Mouse (Mus musculus) G1E (cell line): ENCODE results near the gene Ptprt. TPM values are rescaled to one million over a fixed set of nuclear protein-coding genes. Genes with fewer than 3 reads are reported as not detected.

Experiments
- ATAC-seq: 2 replicates; pipeline ENCODE4 v1.8.0; 2016; ENCODE audit warnings: mild to moderate bottlenecking; ENCODE audit not compliant: insufficient number of reproducible peaks, poor library complexity, low FRiP score, severe bottlenecking; ENCODE audit errors: extremely low read depth
- DNase-seq: peaks from one replicate; pipeline ENCODE4 v3.0.0; 2012; ENCODE audit warnings: low spot score
- H3K27me3 ChIP-seq: 2 replicates; pipeline ENCODE4 v1.6.1; 2012; ENCODE audit warnings: mild to moderate bottlenecking, low read length, inconsistent platforms; ENCODE audit not compliant: insufficient read depth
- H3K36me3 ChIP-seq: replicated peaks from 2 replicates; pipeline ENCODE3; 2012; ENCODE audit warnings: mild to moderate bottlenecking, inconsistent platforms
- H3K4me1 ChIP-seq: 2 replicates; pipeline ENCODE4 v1.6.1; 2012; ENCODE audit warnings: low read depth, low read length, inconsistent platforms, mixed read lengths; ENCODE audit not compliant: insufficient read depth
- H3K4me3 ChIP-seq: 2 replicates; pipeline ENCODE4 v1.5.1; 2012; ENCODE audit warnings: low read depth, mild to moderate bottlenecking, inconsistent platforms, low read length, moderate library complexity, mixed read lengths
- H3K9me3 ChIP-seq: replicated peaks from 2 replicates; pipeline ENCODE4 v1.6.1; 2012; ENCODE audit warnings: inconsistent platforms
- CTCF ChIP-seq: IDR thresholded peaks from 2 replicates; pipeline ENCODE4 v1.5.1; 2012; ENCODE audit warnings: low read depth, low read length, inconsistent platforms, mixed read lengths
- GATA1 ChIP-seq: IDR thresholded peaks from 2 replicates; pipeline ENCODE4 v1.6.1; 2012; ENCODE audit warnings: borderline replicate concordance, low read length, inconsistent platforms, mixed read lengths
- GATA2 ChIP-seq: IDR thresholded peaks from 2 replicates; pipeline ENCODE4 v1.6.1; 2012; ENCODE audit warnings: low read depth, low read length, inconsistent platforms, borderline replicate concordance
- POLR2AphosphoS5 ChIP-seq: IDR thresholded peaks from 2 replicates; pipeline ENCODE4 v1.6.1; 2012; ENCODE audit warnings: low read depth, low read length, inconsistent platforms; ENCODE audit not compliant: insufficient replicate concordance
- TAL1 ChIP-seq: conservative IDR thresholded peaks from 2 replicates; pipeline ENCODE4 v1.6.1; 2012; ENCODE audit warnings: low read depth, low read length, inconsistent platforms, mixed read lengths
- polyA plus RNA-seq: library from polyadenylated mRNA; stranded (reverse); fragments of >175 nt; gene quantifications from 2 replicates; pipeline ENCODE4 v1.2.3, GENCODE M21; 2012
- total RNA-seq, 2 experiments: library from RNA; stranded (forward) in 1 of 2; stranded (reverse) in 1 of 2; fragments of 200-1000 nt in 1 of 2; fragments of >200 nt in 1 of 2; fragmentation: Nextera tagmentation in 1 of 2; gene quantifications; 2 replicates each; pipeline ENCODE4 v1.2.3; 2014 to 2017

The Ptprt gene
- total and polyA plus RNA-seq, 3 experiments: 0.05 TPM; not detected in 2

- H3K36me3 ChIP-seq: no peaks in the 10 kb centered on the region
- no peak for ATAC-seq
- H3K9me3 ChIP-seq: peaks cover 40% of the 10 kb centered on the region
These were observed 1161.6 kb downstream of the Ptprt start for GRCm38 (mm10) chr2:161499097-161499899.

GRCm38 (mm10) chr2:161498449-161499096, 1162.4 kb downstream of the Ptprt start:
- Histone ChIP-seq H3K4me1 (no peaks in the 10 kb centered on the region), H3K9me3 (peaks cover 43% of the 10 kb centered on the region), H3K27me3 (no peaks in the 10 kb centered on the region), H3K36me3 (no peaks in the 10 kb centered on the region), H3K4me3 (no peak overlapping the region)
- DNase-seq (no peak), ATAC-seq (no peak)
- no peak for TF ChIP-seq TAL1
- no peak for TF ChIP-seq GATA2
- no peak for TF ChIP-seq POLR2AphosphoS5
- no peak for TF ChIP-seq GATA1
- no peak for TF ChIP-seq CTCF

More at GRCm38 (mm10) chr2:161499097-161499899, 1161.6 kb downstream of the Ptprt start:
- no peak for DNase-seq
- no peak overlapping the region for H3K4me3 ChIP-seq
- no peaks in the 10 kb centered on the region for H3K27me3 ChIP-seq
- no peaks in the 10 kb centered on the region for H3K4me1 ChIP-seq
- TF ChIP-seq CTCF (no peak), GATA2 (no peak), GATA1 (no peak), TAL1 (no peak), POLR2AphosphoS5 (no peak)

- Histone ChIP-seq H3K36me3 (no peaks in the 10 kb centered on the region), H3K4me3 (no peak overlapping the region), H3K9me3 (peaks cover 18% of the 10 kb centered on the region), H3K4me1 (no peaks in the 10 kb centered on the region), H3K27me3 (no peaks in the 10 kb centered on the region)
- TF ChIP-seq GATA2 (no peak), CTCF (no peak), POLR2AphosphoS5 (no peak), TAL1 (no peak), GATA1 (no peak)
- DNase-seq (no peak), ATAC-seq (no peak)
These were observed 1179.2 kb downstream of the Ptprt start for GRCm38 (mm10) chr2:161481741-161482140.

- H3K9me3 ChIP-seq: peaks cover 16% of the 10 kb centered on the region
- TF ChIP-seq GATA2 (no peak), CTCF (no peak), TAL1 (no peak), POLR2AphosphoS5 (no peak), GATA1 (no peak)
- no peak for ATAC-seq
- H3K27me3 ChIP-seq: no peaks in the 10 kb centered on the region
- H3K36me3 ChIP-seq: no peaks in the 10 kb centered on the region
- no peak for DNase-seq
- no peak overlapping the region for H3K4me3 ChIP-seq
- no peaks in the 10 kb centered on the region for H3K4me1 ChIP-seq
These were observed 1180.5 kb downstream of the Ptprt start for GRCm38 (mm10) chr2:161480445-161480844.
